Mouse (Mus musculus) heart, postnatal 4 days (tissue): ENCODE measurements around the gene Ppp1r18. TPM values are rescaled to one million over a fixed set of nuclear protein-coding genes. Genes with fewer than 3 reads are reported as not detected.

ENCODE experiments used
- DNase-seq: peaks from one replicate; pipeline ENCODE4 v3.0.0; 2021
- microRNA-seq, 2 experiments: library from miRNA; unstranded; fragments of <30 nt; microRNA quantifications; one replicate each; pipeline ENCODE4 v1.2.0; 2021 to 2022
- total RNA-seq, 2 experiments: library from RNA; stranded (reverse); gene quantifications; 2 replicates each; pipeline ENCODE4 v1.2.3; 2021

Ppp1r18 gene
- total RNA-seq, 2 experiments from 2014 or later: 32.6 to 32.7 TPM

DNA sequence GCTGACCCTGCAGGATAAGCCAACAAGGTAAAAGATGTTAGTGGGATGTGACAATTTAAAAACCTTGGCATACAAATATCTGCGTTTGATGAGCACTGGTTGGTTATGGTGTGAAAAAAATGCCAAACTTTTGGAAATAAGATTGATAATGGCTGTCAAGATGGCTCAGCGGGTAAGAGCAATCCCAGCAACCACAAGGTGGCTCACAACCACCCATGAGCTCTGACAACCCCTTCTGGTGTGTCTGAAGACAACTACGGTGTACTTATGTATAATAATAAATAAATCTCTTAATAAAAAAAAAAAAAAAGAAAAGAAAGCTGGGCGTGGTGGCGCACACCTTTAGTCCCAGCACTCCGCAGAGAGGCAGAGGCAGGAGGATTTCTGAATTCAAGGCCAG is 49.6 kb downstream of the Ppp1r18 start:
- DNase-seq: no peak

DNA sequence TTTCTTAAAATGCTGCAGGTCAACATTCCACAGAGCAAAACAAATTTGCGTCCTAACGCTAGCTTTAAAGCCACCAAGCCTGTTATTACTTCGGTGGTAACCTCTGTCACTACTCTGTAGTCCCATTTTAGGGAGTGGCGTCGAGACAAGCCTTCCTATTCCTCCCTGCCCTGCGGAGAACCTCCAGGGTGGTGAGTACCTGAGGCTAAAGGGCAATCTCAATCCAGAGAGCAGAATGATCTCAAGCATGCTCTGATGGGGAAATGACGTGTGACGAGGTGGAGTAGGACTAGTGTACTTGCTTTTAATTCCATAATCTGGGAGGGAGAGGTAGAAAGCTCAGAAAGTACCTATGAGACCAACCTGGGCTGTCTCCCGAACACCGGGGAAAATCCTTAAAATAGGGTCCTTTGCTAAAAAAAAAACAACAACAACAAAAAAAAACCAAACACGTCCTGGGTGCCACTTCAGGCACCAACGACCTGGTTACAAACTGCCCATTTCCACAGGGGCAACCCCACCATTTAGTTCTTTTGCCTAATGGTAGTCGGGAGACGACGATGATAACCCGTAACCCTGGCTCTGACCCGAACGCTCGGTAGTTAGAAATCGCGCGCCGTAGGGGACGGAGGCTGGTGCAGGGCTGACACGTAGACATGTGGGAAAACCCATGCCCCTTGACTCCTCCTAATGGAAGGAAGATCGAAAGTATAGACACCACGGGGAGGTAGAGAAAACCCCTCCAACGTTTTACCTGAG is 50.3 kb downstream of the Ppp1r18 start:
- no peak for DNase-seq

DNA sequence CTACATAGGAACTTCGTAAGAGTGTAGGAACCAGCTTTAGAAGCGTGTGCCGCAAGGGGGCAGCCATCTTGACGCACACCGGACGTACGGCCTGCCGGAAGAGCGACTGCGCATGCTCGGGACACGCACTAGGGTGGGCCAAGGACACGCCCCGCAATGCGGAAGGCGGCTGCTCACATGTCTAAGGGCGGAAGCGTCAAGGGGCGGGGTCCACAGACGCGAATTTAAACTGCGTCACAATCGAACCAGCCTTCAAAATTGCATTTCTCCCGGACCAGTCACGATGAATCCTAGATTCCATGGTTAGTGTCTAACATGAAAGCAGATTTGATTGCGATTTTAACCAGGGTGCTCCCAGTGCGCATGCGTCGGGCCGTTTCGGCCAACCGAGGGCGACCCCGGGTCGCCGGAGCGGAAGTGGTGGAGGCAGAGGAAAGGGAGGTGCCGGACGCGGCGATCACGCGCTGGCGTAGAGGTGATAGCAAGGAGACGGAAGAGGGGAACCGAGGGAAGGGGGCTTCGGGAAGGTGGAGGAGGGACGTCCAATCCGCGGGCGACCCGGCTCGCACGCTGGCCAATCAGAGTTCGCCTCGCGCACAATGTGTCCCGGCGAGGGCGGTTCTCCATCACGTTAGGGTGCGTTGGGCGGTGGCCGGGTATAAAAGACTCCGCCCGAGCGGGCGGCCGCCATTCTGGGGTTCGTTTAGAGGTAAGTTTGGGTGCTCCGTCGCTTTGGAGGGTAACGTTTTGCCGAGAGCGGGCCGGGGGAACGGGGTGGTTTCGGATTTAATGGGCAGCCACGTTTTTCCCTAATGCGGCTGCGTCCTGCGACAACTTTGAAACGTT is 51.1 kb downstream of the Ppp1r18 start, which contains the start of the genes Mrps18b and Ppp1r10:
TSS of gene Mrps18b (minus strand) at position 93 of the 846 bp plus-strand sequence.
TSS of gene Ppp1r10 (plus strand) at position 138 of the 846 bp plus-strand sequence.
- DNase-seq: peak; percentile 99

DNA sequence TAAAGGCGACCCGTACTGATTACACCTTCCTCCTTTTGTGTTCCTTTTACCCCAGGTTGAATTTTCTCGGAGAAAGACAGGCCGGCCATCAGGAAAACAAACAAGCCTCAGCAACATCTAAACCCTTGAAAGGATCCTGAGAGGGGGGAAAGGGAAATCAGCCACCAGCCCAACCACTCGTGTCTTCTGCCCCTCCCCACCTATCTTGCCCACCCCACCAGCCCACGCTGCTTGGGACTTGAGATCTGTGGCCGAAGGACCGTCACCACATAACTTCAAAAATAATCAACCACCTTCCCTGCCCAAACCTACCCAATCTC is 51.7 kb downstream of the Ppp1r18 start:
- DNase-seq: peak; percentile 46

DNA sequence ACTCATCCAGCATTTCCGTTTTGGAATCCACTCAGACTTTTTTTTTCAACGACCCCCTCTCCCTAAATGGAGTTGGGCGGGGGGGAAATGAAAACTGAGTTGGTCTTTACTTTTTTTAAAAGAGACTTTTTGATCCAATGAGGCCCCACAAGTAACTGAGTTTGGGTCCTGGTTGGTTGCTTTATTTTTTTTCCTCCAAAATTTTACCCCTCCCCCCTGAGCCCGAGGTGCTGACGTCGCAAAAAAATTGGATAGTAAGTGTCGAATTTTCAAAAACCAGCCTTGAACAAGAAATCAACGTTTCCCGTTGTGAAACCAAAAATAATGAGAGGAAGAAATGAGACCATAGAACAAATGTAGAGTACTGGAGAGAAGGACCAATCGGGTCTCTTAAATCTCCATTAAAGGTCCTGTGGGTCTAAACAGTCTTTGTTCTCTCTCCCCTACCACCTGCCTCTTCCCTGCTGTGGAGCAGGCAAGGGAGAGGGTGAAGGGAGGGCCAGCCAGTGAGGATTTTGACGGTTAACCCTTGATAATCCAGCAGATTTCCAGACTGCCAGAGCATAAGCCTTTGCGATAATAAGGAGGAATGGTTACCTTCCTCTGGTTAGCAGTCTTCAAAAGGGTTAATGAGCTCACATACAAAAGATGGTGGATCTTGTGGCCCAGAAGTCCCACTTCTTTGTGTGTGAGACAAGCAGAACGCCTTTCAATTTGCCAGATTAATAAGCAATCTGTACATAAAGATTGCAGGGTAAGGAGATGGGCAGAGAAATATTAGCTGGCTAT is 52.3 kb downstream of the Ppp1r18 start:
- peak; percentile 60 for DNase-seq

DNA sequence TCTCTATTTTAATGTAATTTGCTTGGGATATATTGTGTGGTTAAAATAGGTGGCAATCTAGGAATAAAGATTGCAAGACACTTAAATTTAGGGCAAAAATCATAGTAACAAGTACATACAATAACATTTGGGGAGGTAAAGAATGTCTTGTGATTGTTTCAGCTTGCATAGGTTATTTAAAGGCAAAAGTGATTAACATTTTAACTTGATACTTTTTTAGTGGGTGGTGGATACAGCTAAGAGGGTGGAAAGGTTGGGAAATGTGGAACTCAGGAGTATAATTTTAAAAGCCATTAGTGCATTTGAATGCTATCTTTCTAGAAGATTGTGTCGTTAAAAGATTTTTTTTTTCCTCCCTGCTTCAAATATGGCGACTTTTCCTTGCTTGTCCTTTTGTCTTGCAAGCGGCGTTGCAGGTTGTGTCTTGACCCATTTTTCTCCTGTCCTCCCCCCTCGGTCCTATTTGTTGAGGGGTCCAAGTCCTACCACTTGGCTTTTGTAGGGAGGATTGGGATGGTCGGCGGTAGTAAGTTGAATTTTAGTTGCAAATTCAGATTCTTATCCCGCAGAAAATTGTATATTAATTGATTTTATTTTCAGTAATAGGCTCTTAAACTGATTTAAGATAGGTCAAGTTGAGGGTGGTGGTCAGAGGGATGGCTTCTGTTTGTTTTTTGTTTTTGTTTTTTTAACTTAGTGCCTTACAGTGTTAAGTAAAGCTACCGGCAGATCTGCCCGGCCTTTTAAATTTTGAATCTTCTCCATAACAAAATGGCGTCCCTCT is 53.1 kb downstream of the Ppp1r18 start:
- peak; percentile 61 for DNase-seq

DNA sequence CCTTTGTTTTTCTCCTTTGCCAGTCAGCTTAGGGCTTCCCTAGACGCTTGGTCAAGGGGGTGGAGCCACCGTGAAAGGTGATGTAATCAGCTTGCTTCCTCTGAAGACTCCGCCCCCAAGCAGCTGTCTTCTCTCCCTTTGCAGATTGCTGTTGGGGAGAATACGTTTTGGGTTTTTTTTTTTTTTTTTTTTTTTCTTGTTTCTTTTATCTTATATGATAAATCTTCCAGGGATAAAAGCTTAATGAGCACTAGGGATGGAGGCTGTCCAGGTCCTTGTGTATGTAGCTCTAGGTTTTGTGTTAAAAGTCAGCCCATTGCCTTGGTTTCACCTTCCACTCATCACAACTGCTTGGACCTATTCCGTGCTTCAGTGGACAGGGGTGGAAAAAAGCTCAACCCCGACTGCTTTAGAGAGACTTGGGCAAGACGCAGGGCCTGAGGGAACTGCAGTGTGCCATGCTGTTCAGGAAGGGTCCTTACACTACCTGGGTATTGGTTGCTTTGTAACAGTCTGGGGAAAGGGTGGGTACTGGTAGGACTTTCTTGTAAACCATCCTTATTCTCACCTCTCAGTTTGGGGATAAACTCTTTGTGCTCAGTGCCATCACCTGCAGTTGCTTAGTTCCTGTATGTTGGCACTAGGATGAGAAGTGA is 53.8 kb downstream of the Ppp1r18 start:
- DNase-seq: peak; percentile 97

DNA sequence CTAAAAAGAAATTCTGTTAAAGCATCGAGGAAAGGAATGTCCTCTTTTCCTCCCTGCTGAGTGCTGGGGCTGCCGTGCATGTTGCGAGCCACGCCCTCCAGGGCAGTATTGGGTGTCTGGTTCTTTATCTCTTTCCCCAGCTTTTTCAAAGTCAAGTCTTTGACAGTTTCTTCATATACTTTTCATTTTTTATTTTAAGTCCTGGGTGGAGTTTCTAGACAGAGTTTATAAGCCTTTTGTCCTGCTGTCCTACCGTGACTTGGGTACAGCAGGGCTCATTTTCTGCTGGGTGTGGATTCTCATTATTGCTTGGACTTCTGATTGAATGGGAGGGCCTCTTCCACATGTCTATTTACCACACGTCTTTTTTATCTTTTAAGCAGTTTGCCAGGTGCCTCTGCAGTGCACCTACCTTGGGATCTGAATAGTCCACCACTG is 54.5 kb downstream of the Ppp1r18 start:
- no peak for DNase-seq

DNA sequence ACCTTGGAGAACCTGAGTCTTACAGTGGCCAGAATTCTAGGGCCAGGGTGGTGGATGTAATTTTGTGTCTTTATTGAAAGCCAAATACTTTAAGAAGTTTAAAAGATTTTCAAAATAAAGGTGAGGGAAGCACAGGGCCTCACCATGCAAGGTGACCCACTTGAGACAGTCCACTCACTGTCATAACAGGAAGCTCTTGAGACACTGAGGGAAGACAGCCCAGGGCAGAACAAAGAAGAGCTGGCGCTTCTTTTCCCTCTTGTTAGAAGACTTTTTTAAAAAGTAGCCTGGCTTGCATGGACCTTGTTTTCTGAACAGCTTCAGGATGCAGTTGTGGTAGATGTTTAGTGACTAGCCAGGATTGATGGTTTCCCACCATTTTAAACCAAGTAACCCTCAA is 55.0 kb downstream of the Ppp1r18 start:
- no peak for DNase-seq

DNA sequence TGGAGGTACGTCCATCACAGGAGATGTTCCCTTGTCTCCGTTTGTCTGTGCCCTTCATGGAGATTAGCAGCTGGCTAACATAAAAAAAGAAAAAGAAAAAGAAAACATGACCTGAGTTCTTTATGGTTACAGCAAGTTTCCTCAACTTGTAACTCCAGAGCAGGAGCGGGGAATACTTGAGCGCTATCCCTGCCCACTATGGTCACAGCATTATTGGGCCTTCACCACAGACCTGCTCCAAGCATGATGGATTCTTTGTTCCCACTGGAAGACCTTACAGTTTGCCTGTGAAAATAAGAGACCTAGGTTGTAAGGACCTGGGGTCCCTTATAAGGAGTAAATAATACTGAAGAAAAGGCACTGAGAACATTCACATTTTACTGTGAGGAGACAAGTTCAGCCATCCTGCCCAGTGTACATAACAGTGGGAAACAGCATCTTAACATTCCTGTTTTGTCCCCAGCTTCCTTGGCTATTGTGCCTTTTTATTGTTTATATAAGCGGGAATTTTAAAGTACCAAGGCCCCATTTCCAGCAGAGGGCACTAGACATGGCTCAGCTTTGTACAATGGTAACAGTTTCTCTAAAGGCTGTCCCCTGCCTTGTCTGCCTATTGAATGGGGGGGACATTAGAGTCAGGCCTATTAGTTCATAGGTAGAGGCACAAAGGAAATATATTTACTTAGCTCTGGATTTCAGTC is 55.6 kb downstream of the Ppp1r18 start:
- DNase-seq: no peak

DNA sequence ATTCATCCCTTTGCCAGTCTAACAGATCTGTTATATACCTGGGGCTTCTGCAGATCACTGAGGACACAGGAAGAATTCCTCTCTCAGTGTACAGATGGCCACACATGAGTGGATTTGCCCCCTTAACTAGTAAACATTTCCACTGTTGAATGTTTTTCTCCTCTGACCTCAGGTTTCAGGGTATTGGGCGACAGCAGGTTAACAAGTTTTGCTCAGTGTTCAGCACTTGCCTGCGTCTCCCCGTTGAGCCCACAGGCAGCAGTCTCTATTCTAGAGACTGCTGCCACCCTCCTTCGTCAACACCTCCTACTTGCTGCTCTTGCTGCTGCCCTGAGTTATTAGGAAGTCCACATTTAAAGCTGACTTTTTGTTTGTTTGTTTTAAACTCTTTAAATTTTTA is 56.3 kb downstream of the Ppp1r18 start:
- no peak for DNase-seq

DNA sequence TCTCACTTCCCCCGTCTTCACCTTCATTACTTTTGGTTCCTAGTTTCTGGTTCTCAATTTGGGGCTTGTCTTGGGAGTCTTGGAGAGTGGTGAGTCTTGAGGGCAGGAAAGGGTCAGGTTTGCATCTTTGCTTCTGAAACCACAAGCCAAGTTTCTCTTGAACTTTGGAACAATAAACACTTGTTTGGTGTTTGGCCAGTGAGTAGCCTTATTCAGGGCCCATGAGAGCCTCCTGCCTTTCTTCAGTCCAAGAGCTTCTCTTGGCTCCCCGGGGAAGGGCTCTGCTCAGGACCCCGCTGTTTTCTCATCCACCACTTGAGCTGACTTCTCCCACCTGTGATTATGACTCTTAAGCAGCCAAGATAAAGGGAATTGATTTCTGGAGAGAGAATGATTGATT is 57.2 kb downstream of the Ppp1r18 start:
- no peak for DNase-seq

DNA sequence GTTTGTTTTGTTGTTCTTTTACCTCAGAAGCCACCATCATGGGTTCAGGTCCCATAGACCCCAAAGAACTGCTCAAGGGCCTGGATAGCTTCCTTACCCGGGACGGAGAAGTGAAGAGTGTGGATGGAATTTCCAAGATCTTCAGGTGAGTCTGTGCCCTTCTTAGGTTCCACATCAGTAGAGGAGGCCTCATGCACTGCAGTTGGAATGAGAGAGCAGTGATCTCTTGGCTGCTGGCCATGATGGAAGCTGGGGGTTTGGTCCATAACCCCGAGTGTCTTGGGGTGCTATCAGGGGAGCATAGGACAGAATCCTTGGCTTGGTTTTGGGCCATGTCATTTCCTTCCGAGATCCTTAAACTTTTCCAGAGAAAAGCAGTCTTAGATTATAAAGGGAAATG is 57.9 kb downstream of the Ppp1r18 start:
- no peak for DNase-seq

Small RNA genes within 50 kb of the gene (microRNA-seq; reads per million reads assigned to microRNA genes)
- gene Gm28033 (0.82 to 1.4 reads per million in 2 experiments), gene Mir1894 (0 to 0.41 reads per million in 2 experiments)

Other genes with a start within 250 kb of the Ppp1r18 start
- gene Gm9573, start 239.0 kb upstream of the Ppp1r18 start, total RNA-seq: not detected
- gene Mucl3, start 221.9 kb upstream of the Ppp1r18 start, total RNA-seq: not detected
- 10 to 100 TPM; 29.0 to 29.2 TPM for gene Vars2, start 198.0 kb upstream of the Ppp1r18 start, total RNA-seq
- 10 to 100 TPM; 19.4 to 20.9 TPM for gene Gtf2h4, start 191.9 kb upstream of the Ppp1r18 start, total RNA-seq
- gene Ddr1, start 161.0 kb upstream of the Ppp1r18 start, total RNA-seq: 100 to 1,000 TPM; 107 to 113 TPM
- 10 to 100 TPM; 39.7 to 42.5 TPM for gene Ier3, start 43.9 kb upstream of the Ppp1r18 start, total RNA-seq
- gene Flot1, start 42.4 kb upstream of the Ppp1r18 start, total RNA-seq: 100 to 1,000 TPM in 1 of 2 experiments, 10 to 100 TPM in 1; 97.8 to 105 TPM
- gene Tubb5, start 27.3 kb upstream of the Ppp1r18 start, total RNA-seq: 100 to 1,000 TPM; 908 to 913 TPM
- 10 to 100 TPM; 37.9 to 40.6 TPM for gene Mdc1, start 24.1 kb upstream of the Ppp1r18 start, total RNA-seq
- 10 to 100 TPM; 26.3 to 32.2 TPM for gene Nrm, start 4.3 kb upstream of the Ppp1r18 start, total RNA-seq
- 10 to 100 TPM; 24.2 to 25.1 TPM for gene Dhx16, start 14.2 kb downstream of the Ppp1r18 start, total RNA-seq
- gene 2310061I04Rik, start 31.8 kb downstream of the Ppp1r18 start, total RNA-seq: 10 to 100 TPM; 45.0 to 47.0 TPM
- gene Atat1, start 44.5 kb downstream of the Ppp1r18 start, total RNA-seq: 10 to 100 TPM; 18.7 to 23.0 TPM
- 10 to 100 TPM; 56.1 to 58.3 TPM for gene Mrps18b, start 50.8 kb downstream of the Ppp1r18 start, total RNA-seq
- gene Ppp1r10, start 50.8 kb downstream of the Ppp1r18 start, total RNA-seq: 10 to 100 TPM; 49.2 to 58.5 TPM
- gene Abcf1, start 104.2 kb downstream of the Ppp1r18 start, total RNA-seq: 10 to 100 TPM; 71.0 to 73.9 TPM
- gene Gnl1, start 114.3 kb downstream of the Ppp1r18 start, total RNA-seq: 10 to 100 TPM; 38.4 to 38.6 TPM
- 10 to 100 TPM; 12.9 TPM for gene Prr3, start 114.6 kb downstream of the Ppp1r18 start, total RNA-seq
- gene H2-T24, start 155.0 kb downstream of the Ppp1r18 start, total RNA-seq: 1 to 10 TPM; 1.1 to 1.6 TPM
- gene H2-T23, start 167.3 kb downstream of the Ppp1r18 start, total RNA-seq: 1 to 10 TPM; 7.7 to 9.5 TPM
- gene H2-T22, start 177.2 kb downstream of the Ppp1r18 start, total RNA-seq: 1 to 10 TPM; 7.9 to 9.3 TPM
- not detected for gene Gm6034, start 177.4 kb downstream of the Ppp1r18 start, total RNA-seq
- 1 to 10 TPM in 1 of 2 experiments, under 1 TPM in 1; 0.98 to 1.1 TPM for gene Gm11127, start 192.8 kb downstream of the Ppp1r18 start, total RNA-seq